Comparison of ENCODE assay signal across 31 mouse cellular contexts in the genomic region with DNA sequence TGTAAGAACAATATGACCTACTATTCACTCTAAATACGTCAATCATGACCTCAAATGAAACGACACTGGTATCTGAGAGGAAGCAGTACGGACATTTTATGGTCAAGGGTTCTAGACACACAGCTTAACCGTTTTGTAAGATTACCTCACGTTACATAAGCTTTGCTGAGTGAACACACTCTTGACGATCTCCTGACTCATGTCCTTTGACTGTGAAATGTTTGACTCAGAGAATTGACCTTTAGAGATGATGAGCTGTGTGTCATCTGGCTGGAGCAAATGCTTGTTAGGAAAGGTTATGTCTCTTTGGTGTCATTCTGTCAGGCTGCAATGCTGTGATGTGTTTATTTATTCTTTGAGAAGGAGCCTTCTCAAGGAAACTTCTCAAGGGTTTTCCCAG.
A peak's percentile ranks its signal among the peaks of the same experiment; 100 is the strongest.
DNase-seq lines count a peak whose midpoint lies in the region; ATAC-seq and TF ChIP-seq lines count a peak whose summit lies in the region.
"Had no signal": no experiment of that assay in that cellular context is flagged by ENCODE, and none has a peak within 500 bp of the region (broad histone marks: within the 10 kb centered on the region; RNA-seq: fewer than 3 reads in every experiment).

No protein-coding gene starts in this region.

- no peaks in the 10 kb centered on the region for H3K79me2 ChIP-seq in liver, adult 2 months (ENCODE audit: control insufficient read depth, insufficient read depth, low read length)
- H3K79me2 ChIP-seq in C2C12 (ENCODE audit: control insufficient read depth, insufficient read depth) = no peaks in the 10 kb centered on the region

- no peak overlapping the region for H3K4me2 ChIP-seq in liver, embryonic 12.5 days
- H3K4me2 ChIP-seq in forebrain, embryonic 15.5 days (replicated peaks) = no peak overlapping the region
- H3K4me2 ChIP-seq: embryonic facial prominence, embryonic 13.5 days; heart, embryonic 15.5 days; limb, embryonic 12.5 days; liver, embryonic 11.5 days; neural tube, embryonic 12.5 days had no signal

- 0 out of 2 replicates have a peak, but pooled peaks cover 3% of the 10 kb centered on the region for H3K4me1 ChIP-seq in liver, adult 2 months (ENCODE audit: control insufficient read depth, insufficient read depth, low read length)
- no peaks in the 10 kb centered on the region for H3K4me1 ChIP-seq in liver, embryonic 12.5 days
- peaks cover 4% of the 10 kb centered on the region; the same call in 1 of the 2 replicates for H3K4me1 ChIP-seq in embryonic fibroblast, embryonic 13.5 days (ENCODE audit: control insufficient read depth, insufficient read depth, low read length)
- H3K4me1 ChIP-seq in forebrain, embryonic 15.5 days = no peaks in the 10 kb centered on the region
- H3K4me1 ChIP-seq: embryonic facial prominence, embryonic 13.5 days; heart, embryonic 10.5 days; heart, embryonic 15.5 days; limb, embryonic 12.5 days; neural tube, embryonic 12.5 days had no signal

- intact Hi-C loops in gastrocnemius, postnatal 14 days (cut with DNase I; ENCODE audit: low total_unique reads) = no loop called here

- H3K4me3 ChIP-seq in liver, adult 2 months (ENCODE audit: insufficient read depth, low read depth, low read length) = no peak overlapping the region
- H3K4me3 ChIP-seq in liver, embryonic 12.5 days = no peak overlapping the region
- no peak overlapping the region for H3K4me3 ChIP-seq in C2C12 (ENCODE audit: insufficient read depth, poor library complexity, severe bottlenecking)
- no peak overlapping the region for H3K4me3 ChIP-seq in embryonic fibroblast, embryonic 13.5 days (ENCODE audit: insufficient read depth, low read length)
- no peak overlapping the region for H3K4me3 ChIP-seq in forebrain, embryonic 15.5 days
- H3K4me3 ChIP-seq: embryonic facial prominence, embryonic 13.5 days; erythroblast, embryonic 14.5 days; heart, embryonic 10.5 days; heart, embryonic 15.5 days; layer of hippocampus, adult 2 months; left cerebral cortex, adult 2 months; limb, embryonic 12.5 days; midbrain, embryonic 10.5 days; neural tube, embryonic 12.5 days had no signal

- no peak for ATAC-seq in liver, embryonic 12.5 days
- ATAC-seq in forebrain, embryonic 15.5 days (replicated peaks) = no peak
- ATAC-seq: activated CD4-positive, CD25-positive, alpha-beta regulatory T cell, adult 4 months; forebrain, embryonic 16.5 days; hindbrain, embryonic 16.5 days; liver, postnatal 0 days; midbrain, embryonic 16.5 days had no signal

- no peak for TF ChIP-seq POLR2A in liver, adult 2 months (IDR thresholded peaks at IDR 0.05; ENCODE audit: extremely low read depth, insufficient read depth, low read length)
- no peak for TF ChIP-seq POLR2A in embryonic fibroblast, embryonic 13.5 days (IDR thresholded peaks at IDR 0.05; ENCODE audit: low read depth, low read length)

- no peaks in the 10 kb centered on the region for H3K36me3 ChIP-seq in liver, adult 2 months (ENCODE audit: control insufficient read depth, insufficient read depth, low read length)
- H3K36me3 ChIP-seq in liver, embryonic 12.5 days = no peaks in the 10 kb centered on the region
- no peaks in the 10 kb centered on the region for H3K36me3 ChIP-seq in C2C12 (ENCODE audit: control insufficient read depth, insufficient read depth)
- no peaks in the 10 kb centered on the region for H3K36me3 ChIP-seq in forebrain, embryonic 15.5 days
- H3K36me3 ChIP-seq: embryonic facial prominence, embryonic 13.5 days; heart, embryonic 10.5 days; heart, embryonic 15.5 days; limb, embryonic 12.5 days; midbrain, embryonic 10.5 days; neural tube, embryonic 12.5 days had no signal

- H3K79me3 ChIP-seq in C2C12 (ENCODE audit: low read depth) = no peaks in the 10 kb centered on the region

- no peaks in the 10 kb centered on the region for H3K27me3 ChIP-seq in liver, adult 2 months (ENCODE audit: control insufficient read depth, insufficient read depth, low read length)
- no peaks in the 10 kb centered on the region for H3K27me3 ChIP-seq in liver, embryonic 12.5 days (replicated peaks)
- no peaks in the 10 kb centered on the region for H3K27me3 ChIP-seq in C2C12 (ENCODE audit: control insufficient read depth, insufficient read depth, insufficient read length)
- no peaks in the 10 kb centered on the region for H3K27me3 ChIP-seq in forebrain, embryonic 15.5 days
- H3K27me3 ChIP-seq: embryonic facial prominence, embryonic 13.5 days; heart, embryonic 15.5 days; limb, embryonic 12.5 days; neural tube, embryonic 12.5 days had no signal

- H3ac ChIP-seq in C2C12 (ENCODE audit: control insufficient read depth, insufficient read length, low read depth) = no peak overlapping the region

- no peak overlapping the region for H3K27ac ChIP-seq in liver, adult 2 months (replicated peaks; ENCODE audit: insufficient read depth, low read depth, low read length)
- no peak overlapping the region for H3K27ac ChIP-seq in liver, embryonic 12.5 days
- H3K27ac ChIP-seq in embryonic fibroblast, embryonic 13.5 days (ENCODE audit: insufficient read depth, low read length) = peak overlapping the region; percentile 81
- H3K27ac ChIP-seq in forebrain, embryonic 15.5 days (replicated peaks) = no peak overlapping the region
- H3K27ac ChIP-seq: embryonic facial prominence, embryonic 13.5 days; heart, embryonic 10.5 days; heart, embryonic 15.5 days; layer of hippocampus, adult 2 months; left cerebral cortex, adult 2 months; limb, embryonic 12.5 days; midbrain, embryonic 10.5 days; neural tube, embryonic 12.5 days had no signal

- whole genome bisulfite sequencing in liver, adult 2 months = 68% methylated on average over 6 of the region's 6 CpGs
- 54% methylated on average over 6 of the region's 6 CpGs for WGBS in liver, embryonic 12.5 days (ENCODE audit: insufficient replicate concordance)
- WGBS in forebrain, embryonic 15.5 days = 91% methylated on average over 6 of the region's 6 CpGs

- H3K9ac ChIP-seq in liver, adult 2 months (ENCODE audit: low read depth, low read length) = no peak overlapping the region
- H3K9ac ChIP-seq in liver, embryonic 12.5 days = no peak overlapping the region
- H3K9ac ChIP-seq in forebrain, embryonic 15.5 days (replicated peaks) = no peak overlapping the region
- H3K9ac ChIP-seq: embryonic facial prominence, embryonic 13.5 days; heart, embryonic 15.5 days; limb, embryonic 12.5 days; liver, postnatal 0 days; neural tube, embryonic 12.5 days had no signal

- peak; percentile 9 for DNase-seq in liver, adult 2 months (ENCODE audit: extremely low read depth, low read depth, low spot score)
- peak; percentile 6 for DNase-seq in adipocyte (ENCODE audit: low spot score)
- no peak for DNase-seq in cerebellum, postnatal 4 days (ENCODE audit: low spot score in 2 of 2)
- DNase-seq in gastrocnemius, postnatal 14 days = no peak
- DNase-seq: cerebellum, adult 8-10 months; cerebellum, postnatal 25 days; embryo, embryonic 11 days; kidney, adult 2 months; kidney, postnatal 36 days; liver, postnatal 0 days; right cerebral cortex, adult 18-20 months; spleen, adult 18-20 months; thymus, postnatal 14 days had no signal

- TF ChIP-seq CTCF in liver, adult 2 months (IDR thresholded peaks at IDR 0.05; ENCODE audit: low read depth, low read length) = no peak
- TF ChIP-seq CTCF in C2C12 (IDR thresholded peaks at IDR 0.05; ENCODE audit: control insufficient read depth, insufficient read depth, insufficient read length) = no peak
- no peak for TF ChIP-seq CTCF in embryonic fibroblast, embryonic 13.5 days (IDR thresholded peaks at IDR 0.05; ENCODE audit: borderline replicate concordance, insufficient read depth, low read length)

- no peaks in the 10 kb centered on the region for H3K9me3 ChIP-seq in liver, embryonic 12.5 days (replicated peaks)
- H3K9me3 ChIP-seq in forebrain, embryonic 15.5 days = no peaks in the 10 kb centered on the region
- H3K9me3 ChIP-seq: embryonic facial prominence, embryonic 13.5 days; heart, embryonic 10.5 days; heart, embryonic 15.5 days; limb, embryonic 12.5 days; midbrain, embryonic 10.5 days; neural tube, embryonic 12.5 days had no signal

TF ChIP-seq in C2C12, 6 proteins besides CTCF, POLR2A, EP300 and RAD21:
- TF ChIP-seq USF1 (IDR thresholded peaks at IDR 0.05; ENCODE audit: low read depth) (no peak), CEBPB (IDR thresholded peaks at IDR 0.05; ENCODE audit: low read depth) (peak; percentile 25), MYOD1 (IDR thresholded peaks at IDR 0.05; ENCODE audit: control insufficient read depth, insufficient read length, low read depth) (peak; percentile 41), FOSL1 (IDR thresholded peaks at IDR 0.05; ENCODE audit: insufficient read depth, low read length, poor library complexity, severe bottlenecking) (peak; percentile 38)

Comparison
In these comparisons a context has a peak if more than half of its experiments do, and no peak if none do; other contexts are left out.
1. DNase-seq: peak in liver, adult 2 months (single experiment) and adipocyte (single experiment); none in cerebellum, postnatal 4 days (0 of 2) and gastrocnemius, postnatal 14 days (single experiment).